Mouse (Mus musculus): ENCODE measurements at regions not wholly inside any gene's neighbourhood (a gene's known extent, or its start where the extent isn't known, plus 50 kb on each side); places are given as distances from the start of the nearest gene placed in this dataset.
"Not testable (repeated sequence)": the region's sequence is repeated elsewhere in the genome, so short reads cannot be mapped to it uniquely, and the experiment has no call there.

DNA sequence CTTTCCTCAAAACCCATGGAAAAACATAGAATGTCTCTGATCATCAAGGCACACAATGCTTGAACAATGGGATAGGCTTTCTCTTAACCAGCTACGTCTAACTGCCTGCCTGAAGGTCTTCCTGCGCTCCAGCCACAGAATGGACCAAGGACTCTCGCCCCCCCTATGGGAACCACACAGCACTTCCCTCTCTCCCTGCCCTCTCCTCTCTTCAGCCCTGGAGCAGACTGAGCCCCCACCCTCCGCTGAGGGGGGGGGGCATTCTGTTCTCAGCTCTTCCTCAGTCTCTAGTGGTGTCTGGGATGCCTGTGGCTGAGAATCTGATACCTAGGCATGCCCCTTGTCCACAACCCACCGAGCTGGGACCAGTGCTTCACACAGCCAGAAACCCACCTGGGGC is 222.3 kb upstream of the Cntn5 start:
- TF ChIP-seq CTCF (IDR thresholded peaks at IDR 0.05; ENCODE audit: low read depth) (no peak), EP300 (IDR thresholded peaks at IDR 0.05; ENCODE audit: low read depth) (no peak)
- Histone ChIP-seq H3K4me2 (ENCODE audit: low read depth, low read length) (no peak overlapping the region), H3K27me3 (ENCODE audit: insufficient read depth, low read length) (no peaks in the 10 kb centered on the region), H3K4me1 (ENCODE audit: insufficient read depth) (no peaks in the 10 kb centered on the region), H3K9ac (replicated peaks) (no peak overlapping the region), H3K27ac (ENCODE audit: low read depth) (no peak overlapping the region), H3K36me3 (replicated peaks; ENCODE audit: insufficient read depth, low read length) (no peaks in the 10 kb centered on the region), H3K9me3 (ENCODE audit: low read length) (no peaks in the 10 kb centered on the region), H3K4me3 (ENCODE audit: low read depth, low read length) (no peak overlapping the region)
- no peak for ATAC-seq
- DNase-seq, result no peak
- WGBS (ENCODE audit: insufficient replicate concordance), result 69% methylated on average over 5 of the region's 5 CpGs

DNA sequence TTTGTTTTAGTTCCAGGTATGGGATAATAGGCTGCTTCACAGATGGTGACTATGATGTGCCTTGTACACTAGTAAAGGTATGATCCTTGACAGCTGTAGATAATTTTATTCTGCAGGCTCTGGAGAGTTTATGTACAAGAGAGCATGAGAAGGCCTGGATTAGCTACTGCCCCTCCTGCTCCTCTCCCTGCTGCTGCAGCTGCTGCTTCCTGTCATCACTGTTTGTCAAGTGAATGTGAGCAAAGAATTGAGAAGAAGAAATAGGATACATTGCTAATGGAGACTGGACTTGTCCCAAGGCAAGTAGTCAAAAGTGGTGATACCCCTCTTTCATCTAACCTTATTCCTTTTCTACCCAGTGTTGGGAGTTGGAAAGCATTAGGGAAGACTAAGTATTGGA is 214.6 kb upstream of the Cntn5 start:
- H3K27ac ChIP-seq (ENCODE audit: low read depth), result no peak overlapping the region
- H3K4me3 ChIP-seq (ENCODE audit: low read depth, low read length), result no peak overlapping the region
- H3K4me2 ChIP-seq (ENCODE audit: low read depth, low read length), result no peak overlapping the region
- H3K9ac ChIP-seq (replicated peaks), result no peak overlapping the region
- H3K4me1 ChIP-seq (ENCODE audit: insufficient read depth), result no peaks in the 10 kb centered on the region
- no peaks in the 10 kb centered on the region for H3K27me3 ChIP-seq (ENCODE audit: insufficient read depth, low read length)
- ATAC-seq (no peak), DNase-seq (no peak)
- H3K9me3 ChIP-seq (ENCODE audit: low read length), result no peaks in the 10 kb centered on the region
- no peaks in the 10 kb centered on the region for H3K36me3 ChIP-seq (replicated peaks; ENCODE audit: insufficient read depth, low read length)
- TF ChIP-seq EP300 (IDR thresholded peaks at IDR 0.05; ENCODE audit: low read depth) (no peak), CTCF (IDR thresholded peaks at IDR 0.05; ENCODE audit: low read depth) (no peak)

DNA sequence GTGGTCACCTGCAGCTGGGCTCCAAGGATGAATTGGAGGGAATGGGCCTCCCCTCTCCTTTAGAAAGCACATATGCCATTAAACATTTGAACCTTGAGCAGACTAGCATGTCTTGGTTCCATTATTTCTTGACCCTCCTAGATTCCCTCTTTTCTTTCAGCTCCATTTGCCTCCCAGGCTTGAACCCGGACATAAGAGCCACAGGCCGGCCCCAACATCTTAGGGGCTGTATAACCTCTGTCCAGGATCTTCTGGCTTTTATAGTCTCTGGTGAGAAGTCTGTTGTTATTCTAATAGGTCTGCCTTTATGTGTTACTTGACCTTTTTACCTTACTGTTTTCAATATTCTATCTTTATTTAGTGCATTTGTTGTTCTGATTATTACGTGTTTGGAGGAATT is 203.3 kb upstream of the Cntn5 start:
- H3K9ac ChIP-seq (replicated peaks); H3K4me2 ChIP-seq (ENCODE audit: low read depth, low read length); H3K4me3 ChIP-seq (ENCODE audit: low read depth, low read length); H3K36me3 ChIP-seq (replicated peaks; ENCODE audit: insufficient read depth, low read length); H3K27me3 ChIP-seq (ENCODE audit: insufficient read depth, low read length); H3K9me3 ChIP-seq (ENCODE audit: low read length); DNase-seq; H3K27ac ChIP-seq (ENCODE audit: low read depth); ATAC-seq; H3K4me1 ChIP-seq (ENCODE audit: insufficient read depth): not testable (repeated sequence)
- 76% methylated on average over 3 of the region's 3 CpGs for WGBS (ENCODE audit: insufficient replicate concordance)

DNA sequence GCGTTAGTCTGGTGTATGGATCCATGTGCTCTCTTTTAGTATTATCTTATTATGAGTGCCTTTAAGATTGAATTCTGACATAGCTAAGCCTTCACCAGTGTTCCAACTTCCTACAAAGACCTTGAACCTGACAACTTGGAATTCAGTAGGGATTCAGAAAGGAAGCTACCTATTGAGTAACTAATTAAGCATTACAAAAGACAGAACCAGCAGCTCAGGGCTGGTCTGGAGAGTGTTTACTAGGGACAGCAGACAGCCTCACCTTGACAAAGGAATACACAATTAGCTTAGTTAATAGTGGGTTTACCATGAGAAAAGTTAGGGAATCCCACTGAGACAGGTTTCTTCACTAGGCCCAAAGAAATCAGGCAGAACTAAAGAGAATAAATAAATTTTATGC is 202.6 kb upstream of the Cntn5 start:
- DNase-seq; H3K4me1 ChIP-seq (ENCODE audit: insufficient read depth); H3K4me3 ChIP-seq (ENCODE audit: low read depth, low read length); H3K27me3 ChIP-seq (ENCODE audit: insufficient read depth, low read length); H3K9me3 ChIP-seq (ENCODE audit: low read length); H3K27ac ChIP-seq (ENCODE audit: low read depth); H3K36me3 ChIP-seq (replicated peaks; ENCODE audit: insufficient read depth, low read length); H3K4me2 ChIP-seq (ENCODE audit: low read depth, low read length); ATAC-seq; H3K9ac ChIP-seq (replicated peaks): not testable (repeated sequence)
- 88% methylated on average over 1 of the region's 1 CpGs for WGBS (ENCODE audit: insufficient replicate concordance)

DNA sequence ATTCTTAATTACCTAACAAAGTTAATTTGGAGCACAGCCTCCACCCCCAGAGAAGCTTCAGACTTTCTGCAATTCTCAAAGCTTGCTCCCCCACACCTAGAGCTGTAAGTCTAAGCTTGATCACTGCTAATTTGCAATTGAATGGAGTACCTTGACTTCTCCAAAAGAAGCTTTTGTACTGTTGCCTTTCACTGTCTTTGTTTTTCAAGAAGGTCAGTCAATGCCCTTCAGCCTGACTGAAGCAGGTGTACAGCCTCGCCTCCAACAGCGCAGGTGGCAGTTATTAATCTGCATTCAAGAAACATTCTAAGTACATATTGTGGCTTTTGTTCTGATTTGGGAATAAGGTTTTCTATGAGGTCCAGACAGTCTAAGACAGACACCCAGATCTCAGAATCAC is 201.7 kb upstream of the Cntn5 start:
- H3K4me2 ChIP-seq (ENCODE audit: low read depth, low read length), result no peak overlapping the region
- no peak for TF ChIP-seq EP300 (IDR thresholded peaks at IDR 0.05; ENCODE audit: low read depth)
- no peak for TF ChIP-seq CTCF (IDR thresholded peaks at IDR 0.05; ENCODE audit: low read depth)
- DNase-seq (no peak), ATAC-seq (no peak)
- 80% methylated on average over 2 of the region's 2 CpGs for WGBS (ENCODE audit: insufficient replicate concordance)
- no peak overlapping the region for H3K27ac ChIP-seq (ENCODE audit: low read depth)
- no peaks in the 10 kb centered on the region for H3K27me3 ChIP-seq (ENCODE audit: insufficient read depth, low read length)
- no peaks in the 10 kb centered on the region for H3K36me3 ChIP-seq (replicated peaks; ENCODE audit: insufficient read depth, low read length)
- H3K4me1 ChIP-seq (ENCODE audit: insufficient read depth), result no peaks in the 10 kb centered on the region
- H3K4me3 ChIP-seq (ENCODE audit: low read depth, low read length), result no peak overlapping the region
- H3K9ac ChIP-seq (replicated peaks), result no peak overlapping the region
- no peaks in the 10 kb centered on the region for H3K9me3 ChIP-seq (ENCODE audit: low read length)

DNA sequence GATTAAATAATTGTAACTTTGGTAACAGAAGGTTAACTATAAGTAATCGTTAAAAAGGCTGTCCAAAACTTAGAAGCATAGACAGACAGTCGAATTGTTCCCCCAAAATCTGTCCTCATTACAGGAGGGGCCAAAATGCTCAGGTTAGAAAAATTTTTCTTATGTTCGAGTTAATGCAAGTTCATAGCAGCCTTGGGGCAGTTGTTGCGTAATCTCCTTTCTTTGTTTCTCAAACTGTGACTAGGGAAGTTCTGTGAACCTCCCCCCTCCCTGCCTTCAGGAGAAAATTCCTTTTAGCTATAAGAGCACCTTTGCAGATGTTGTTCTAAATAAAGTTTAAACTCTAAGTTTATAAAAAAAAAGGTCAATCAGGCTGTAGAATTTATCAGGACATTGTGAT is 198.9 kb upstream of the Cntn5 start:
- Histone ChIP-seq H3K27ac (ENCODE audit: low read depth) (no peak overlapping the region), H3K36me3 (replicated peaks; ENCODE audit: insufficient read depth, low read length) (no peaks in the 10 kb centered on the region), H3K9me3 (ENCODE audit: low read length) (no peaks in the 10 kb centered on the region), H3K27me3 (ENCODE audit: insufficient read depth, low read length) (no peaks in the 10 kb centered on the region), H3K4me3 (ENCODE audit: low read depth, low read length) (no peak overlapping the region), H3K4me2 (ENCODE audit: low read depth, low read length) (no peak overlapping the region), H3K4me1 (ENCODE audit: insufficient read depth) (no peaks in the 10 kb centered on the region), H3K9ac (replicated peaks) (no peak overlapping the region)
- DNase-seq (no peak), ATAC-seq (no peak)
- 68% methylated on average over 4 of the region's 4 CpGs for WGBS (ENCODE audit: insufficient replicate concordance)
- TF ChIP-seq CTCF (IDR thresholded peaks at IDR 0.05; ENCODE audit: low read depth) (no peak), EP300 (IDR thresholded peaks at IDR 0.05; ENCODE audit: low read depth) (no peak)

DNA sequence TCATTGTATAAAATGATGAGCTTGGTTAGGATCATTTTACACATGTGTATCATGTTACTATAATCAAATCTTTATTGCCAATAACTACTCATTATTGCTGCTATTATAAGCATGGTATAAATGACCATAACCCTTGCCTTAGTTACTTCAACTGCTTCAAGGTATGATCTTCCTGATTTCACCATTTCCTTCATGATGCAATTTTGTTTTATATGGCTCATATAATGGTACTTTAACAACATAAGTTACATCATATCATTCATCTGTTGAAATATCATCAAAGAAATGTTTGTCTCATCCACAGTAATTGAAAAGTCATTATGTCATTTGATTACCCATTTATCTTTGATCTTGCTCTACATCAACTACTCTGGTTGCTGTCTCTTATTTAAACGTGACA is 188.3 kb upstream of the Cntn5 start:
- ATAC-seq (no peak), DNase-seq (no peak)
- Histone ChIP-seq H3K4me3 (ENCODE audit: low read depth, low read length) (no peak overlapping the region), H3K27me3 (ENCODE audit: insufficient read depth, low read length) (no peaks in the 10 kb centered on the region), H3K4me1 (ENCODE audit: insufficient read depth) (no peaks in the 10 kb centered on the region), H3K27ac (ENCODE audit: low read depth) (no peak overlapping the region), H3K36me3 (replicated peaks; ENCODE audit: insufficient read depth, low read length) (no peaks in the 10 kb centered on the region), H3K9me3 (ENCODE audit: low read length) (no peaks in the 10 kb centered on the region), H3K9ac (replicated peaks) (no peak overlapping the region), H3K4me2 (ENCODE audit: low read depth, low read length) (no peak overlapping the region)
- no peak for TF ChIP-seq CTCF (IDR thresholded peaks at IDR 0.05; ENCODE audit: low read depth)
- WGBS (ENCODE audit: insufficient replicate concordance), result 75% methylated on average over 1 of the region's 1 CpGs

DNA sequence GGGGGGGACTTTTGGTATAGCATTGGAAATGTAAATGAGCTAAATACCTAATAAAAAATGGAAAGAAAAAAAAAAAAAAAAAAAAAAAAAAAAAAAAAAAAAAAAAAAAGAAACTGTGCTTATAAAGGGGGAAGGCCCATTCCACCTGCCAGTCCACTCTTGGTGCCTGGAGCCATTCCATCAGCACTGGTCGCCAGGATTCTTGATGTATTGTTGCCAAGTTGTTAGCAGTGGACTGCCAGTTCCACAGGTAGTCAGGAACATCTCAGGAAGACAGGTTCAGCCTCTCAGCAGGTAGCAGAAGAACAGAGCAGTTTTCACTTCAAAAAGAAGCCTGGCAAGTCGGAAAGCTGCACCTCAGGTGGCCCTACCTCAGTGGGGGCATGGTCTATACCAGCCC is 162.6 kb upstream of the Cntn5 start:
- H3K4me1 ChIP-seq (ENCODE audit: insufficient read depth); H3K27me3 ChIP-seq (ENCODE audit: insufficient read depth, low read length); H3K4me2 ChIP-seq (ENCODE audit: low read depth, low read length); H3K9ac ChIP-seq (replicated peaks); ATAC-seq; H3K36me3 ChIP-seq (replicated peaks; ENCODE audit: insufficient read depth, low read length); DNase-seq; H3K9me3 ChIP-seq (ENCODE audit: low read length); H3K27ac ChIP-seq (ENCODE audit: low read depth); H3K4me3 ChIP-seq (ENCODE audit: low read depth, low read length): not testable (repeated sequence)
- WGBS (ENCODE audit: insufficient replicate concordance), result 35% methylated on average over 2 of the region's 2 CpGs

Data from liver, postnatal 0 days (tissue).